Mouse (Mus musculus) hindbrain, embryonic 14.5 days (tissue): ENCODE measurements around the gene Plppr3. TPM values are rescaled to one million over a fixed set of nuclear protein-coding genes. Genes with fewer than 3 reads are reported as not detected.
A peak's percentile ranks its signal among the peaks of the same experiment; 100 is the strongest.

Experiments used
- ATAC-seq: fragments of 200-750 bp; cut with Nextera tagmentation; 2 replicates; pipeline ENCODE4 v1.8.0; 2017; ENCODE audit warnings: moderate number of reproducible peaks, mild to moderate bottlenecking, moderate TSS enrichment, moderate library complexity; ENCODE audit not compliant: low FRiP score
- DNase-seq: peaks from one replicate; pipeline ENCODE4 v3.0.0-alpha.2; 2015; ENCODE audit warnings: low spot score
- H3K27ac ChIP-seq: fragments of 300-500 bp; sonication (generic); 2 replicates; pipeline ENCODE4 v1.5.1; 2014; ENCODE audit warnings: mild to moderate bottlenecking, moderate library complexity
- H3K27me3 ChIP-seq: fragments of 300-500 bp; sonication (generic); 2 replicates; pipeline ENCODE4 v1.6.1; 2014; ENCODE audit warnings: mild to moderate bottlenecking, low read length, mixed read lengths; ENCODE audit not compliant: control insufficient read depth, insufficient read depth
- H3K36me3 ChIP-seq: fragments of 300-500 bp; sonication (generic); replicated peaks from 2 replicates; pipeline ENCODE4 v1.6.1; 2014; ENCODE audit not compliant: control insufficient read depth, insufficient read depth
- H3K4me1 ChIP-seq: fragments of 300-500 bp; sonication (generic); replicated peaks from 2 replicates; pipeline ENCODE4 v1.6.1; 2014; ENCODE audit warnings: antibody characterized with exemption, low read length, mixed read lengths; ENCODE audit not compliant: control insufficient read depth, insufficient read depth
- H3K4me2 ChIP-seq: fragments of 300-500 bp; sonication (generic); replicated peaks from 2 replicates; pipeline ENCODE4 v1.6.1; 2014; ENCODE audit warnings: mild to moderate bottlenecking, moderate library complexity
- H3K4me3 ChIP-seq: fragments of 300-500 bp; sonication (generic); replicated peaks from 2 replicates; pipeline ENCODE4 v1.5.1; 2014; ENCODE audit warnings: mild to moderate bottlenecking, low read length
- H3K9ac ChIP-seq: fragments of 300-500 bp; sonication (generic); 2 replicates; pipeline ENCODE4 v1.6.1; 2014
- H3K9me3 ChIP-seq: fragments of 300-500 bp; sonication (generic); 2 replicates; pipeline ENCODE4 v1.6.1; 2016; ENCODE audit warnings: low read length; ENCODE audit not compliant: control insufficient read depth
- WGBS: fragments of 180-500 bp; shearing (Covaris S2); extraction: QIAGEN DNeasy Blood & Tissue Kit; methylation state at CpG from one replicate; pipeline ENCODE4 v1.1.7; 2014; 5-methylcytosine and 5-hydroxymethylcytosine counted together
- polyA plus RNA-seq: library from polyadenylated mRNA; unstranded; fragments of >200 nt; fragmentation: Nextera tagmentation; extraction: Ambion mirVana; gene quantifications from 2 replicates; pipeline ENCODE4 v1.2.1, GENCODE M21; 2014

Gene Plppr3
- polyA plus RNA-seq: 288 and 294 TPM in 2 replicates

DNA sequence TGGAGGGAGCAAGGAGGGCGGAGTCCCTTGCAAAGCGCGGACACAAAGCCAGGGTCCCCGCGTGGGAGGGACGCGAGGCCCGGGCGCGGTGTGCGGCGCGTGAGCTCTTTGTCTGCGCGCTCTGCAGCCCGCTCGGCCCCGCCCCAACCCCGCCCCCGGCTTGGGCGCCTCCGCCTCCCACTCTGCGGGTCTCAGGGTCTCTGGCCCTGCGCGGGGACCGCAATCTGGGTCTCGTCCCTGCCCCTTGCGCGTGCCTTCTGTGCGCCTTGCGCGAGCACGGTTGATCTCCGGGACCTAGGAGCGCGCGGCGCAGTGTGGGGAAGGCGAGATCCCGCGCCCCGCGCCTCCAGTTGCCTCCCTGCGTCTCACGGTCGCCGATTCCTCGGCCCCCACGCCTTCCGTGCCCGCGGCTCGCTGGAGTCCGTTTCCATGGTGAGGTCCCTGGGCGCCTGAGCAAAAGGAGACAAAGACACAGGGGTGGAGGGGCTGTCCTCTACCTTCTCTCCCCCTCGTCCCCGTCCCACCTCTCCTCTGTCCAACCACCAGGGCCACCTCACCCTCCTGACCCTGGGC, at the start of gene Plppr3, which contains the start of gene Prtn3:
Plppr3 (minus strand) TSS at position 345 of the 573 bp plus-strand sequence.
Prtn3 (plus strand) TSS at position 187 of the 573 bp plus-strand sequence.
- peaks cover 27% of the 10 kb centered on the region for H3K36me3 ChIP-seq
- H3K9ac ChIP-seq: peak within 1 kb of the TSS; percentile 96
- no peaks in the 10 kb centered on the region; the same call in 1 of the 2 replicates for H3K27me3 ChIP-seq
- H3K4me1 ChIP-seq: peaks cover 37% of the 10 kb centered on the region
- under 1% methylated on average over 53 of the region's 57 CpGs for WGBS
- H3K4me3 ChIP-seq: peak within 1 kb of the TSS; percentile 67
- peak within 1 kb of the TSS; percentile 87 for H3K4me2 ChIP-seq
- ATAC-seq (peak; percentile 93), DNase-seq (peak; percentile 85)
- no peaks in the 10 kb centered on the region for H3K9me3 ChIP-seq
- H3K27ac ChIP-seq: peak within 1 kb of the TSS; percentile 96

DNA sequence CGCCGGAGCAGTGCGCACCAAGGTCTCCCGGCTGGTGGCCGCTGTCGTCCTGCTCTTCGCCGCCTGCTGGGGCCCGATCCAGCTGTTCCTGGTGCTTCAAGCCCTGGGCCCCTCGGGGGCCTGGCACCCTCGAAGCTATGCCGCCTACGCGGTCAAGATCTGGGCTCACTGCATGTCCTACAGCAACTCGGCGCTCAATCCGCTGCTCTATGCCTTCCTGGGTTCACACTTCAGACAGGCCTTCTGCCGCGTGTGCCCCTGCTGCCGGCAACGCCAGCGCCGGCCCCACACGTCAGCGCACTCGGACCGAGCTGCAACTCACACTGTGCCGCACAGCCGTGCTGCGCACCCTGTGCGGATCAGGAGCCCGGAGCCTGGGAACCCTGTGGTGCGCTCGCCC, 47.1 kb upstream of the Plppr3 start:
- WGBS: under 1% methylated on average over 34 of the region's 34 CpGs
- H3K9me3 ChIP-seq: no peaks in the 10 kb centered on the region
- peaks cover 64% of the 10 kb centered on the region for H3K27me3 ChIP-seq
- DNase-seq (no peak), ATAC-seq (no peak)
- H3K9ac ChIP-seq: peak overlapping the region; percentile 28; the same call in 1 of the 2 replicates
- peak overlapping the region; percentile 48 for H3K4me2 ChIP-seq
- H3K4me1 ChIP-seq: peaks cover 15% of the 10 kb centered on the region
- H3K36me3 ChIP-seq: no peaks in the 10 kb centered on the region
- peak overlapping the region; percentile 19 for H3K4me3 ChIP-seq
- no peak overlapping the region for H3K27ac ChIP-seq

DNA sequence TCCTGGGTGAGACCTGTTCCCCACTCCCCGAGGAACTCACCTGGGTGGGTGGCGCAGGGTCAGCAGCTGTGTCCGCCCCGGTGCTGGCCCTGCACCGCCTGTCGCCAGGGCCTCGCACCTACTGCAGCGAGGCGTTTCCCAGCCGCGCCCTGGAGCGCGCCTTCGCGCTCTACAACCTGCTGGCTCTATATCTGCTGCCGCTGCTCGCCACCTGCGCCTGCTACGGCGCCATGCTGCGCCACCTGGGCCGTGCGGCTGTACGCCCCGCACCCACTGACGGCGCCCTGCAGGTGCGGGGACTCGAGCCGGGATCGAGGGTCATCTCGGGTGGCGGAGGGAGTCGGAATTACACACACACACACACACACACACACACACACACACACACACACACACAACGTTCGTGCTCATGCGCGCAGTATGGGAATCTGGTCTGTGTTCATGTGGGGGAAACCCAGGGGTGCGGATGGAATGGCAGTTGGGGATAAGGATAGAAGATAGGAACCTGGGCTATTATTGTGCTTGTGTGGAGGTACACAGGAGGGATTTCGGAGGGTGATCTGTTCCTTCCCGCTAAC, 46.6 kb upstream of the Plppr3 start, which contains the start of gene R3hdm4:
R3hdm4 (minus strand) TSS at position 251 of the 578 bp plus-strand sequence.
- no peaks in the 10 kb centered on the region for H3K36me3 ChIP-seq
- peaks cover 64% of the 10 kb centered on the region for H3K27me3 ChIP-seq
- no peak within 1 kb of the TSS for H3K27ac ChIP-seq
- DNase-seq (no peak), ATAC-seq (no peak)
- peak within 1 kb of the TSS; percentile 48 for H3K4me2 ChIP-seq
- WGBS: 2% methylated on average over 41 of the region's 41 CpGs
- peak within 1 kb of the TSS; percentile 19 for H3K4me3 ChIP-seq
- peaks cover 17% of the 10 kb centered on the region for H3K4me1 ChIP-seq
- H3K9me3 ChIP-seq: no peaks in the 10 kb centered on the region
- peak within 1 kb of the TSS; percentile 28; the same call in 1 of the 2 replicates for H3K9ac ChIP-seq

DNA sequence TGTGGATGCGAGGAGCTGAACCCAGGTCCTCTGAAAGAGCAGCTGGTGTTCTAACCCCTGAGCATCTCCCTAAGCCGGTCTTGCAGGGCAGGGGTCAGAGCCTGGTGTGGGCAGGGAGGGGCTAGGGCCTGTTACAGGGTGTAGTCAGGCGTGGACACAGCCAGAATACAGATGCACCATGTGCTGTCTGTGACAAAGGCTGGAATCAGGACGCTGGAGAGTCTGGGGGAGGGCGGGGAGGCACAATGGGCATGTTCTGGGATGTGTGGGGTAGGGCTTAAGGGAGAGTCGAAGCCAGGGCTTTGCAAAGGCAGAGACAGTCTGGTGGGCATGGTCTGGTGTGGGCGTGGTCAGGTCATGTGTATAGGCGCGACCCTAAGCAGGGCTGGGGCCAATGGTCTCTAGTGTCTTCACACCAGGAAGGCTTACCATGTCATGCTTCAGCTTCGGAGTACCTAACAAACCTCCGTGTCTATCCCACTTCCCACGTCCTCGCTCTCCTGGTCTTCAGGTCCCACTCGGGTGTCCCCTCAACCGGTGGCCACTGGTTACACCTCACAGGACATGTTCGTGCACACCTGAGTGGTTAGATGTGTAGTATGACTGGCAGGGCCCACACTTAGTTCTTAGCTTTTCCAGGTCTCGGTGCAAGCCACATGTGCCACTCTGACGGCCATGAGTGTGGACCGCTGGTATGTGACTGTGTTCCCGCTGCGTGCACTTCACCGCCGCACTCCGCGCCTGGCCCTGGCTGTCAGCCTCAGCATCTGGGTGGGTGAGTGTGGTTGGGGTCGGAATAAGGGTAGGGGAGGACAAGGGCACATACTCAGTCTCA, 45.8 kb upstream of the Plppr3 start:
- no peaks in the 10 kb centered on the region for H3K9me3 ChIP-seq
- H3K27me3 ChIP-seq: peaks cover 64% of the 10 kb centered on the region
- DNase-seq: no peak
- peaks cover 21% of the 10 kb centered on the region for H3K4me1 ChIP-seq
- no peaks in the 10 kb centered on the region for H3K36me3 ChIP-seq
- 17% methylated on average over 26 of the region's 26 CpGs for WGBS
- peak overlapping the region; percentile 19 for H3K4me3 ChIP-seq
- 0 out of 2 replicates have a peak, but pooled peaks have one; percentile 7 for ATAC-seq
- no peak overlapping the region for H3K27ac ChIP-seq
- H3K4me2 ChIP-seq: peak overlapping the region; percentile 48
- no peak overlapping the region for H3K9ac ChIP-seq

DNA sequence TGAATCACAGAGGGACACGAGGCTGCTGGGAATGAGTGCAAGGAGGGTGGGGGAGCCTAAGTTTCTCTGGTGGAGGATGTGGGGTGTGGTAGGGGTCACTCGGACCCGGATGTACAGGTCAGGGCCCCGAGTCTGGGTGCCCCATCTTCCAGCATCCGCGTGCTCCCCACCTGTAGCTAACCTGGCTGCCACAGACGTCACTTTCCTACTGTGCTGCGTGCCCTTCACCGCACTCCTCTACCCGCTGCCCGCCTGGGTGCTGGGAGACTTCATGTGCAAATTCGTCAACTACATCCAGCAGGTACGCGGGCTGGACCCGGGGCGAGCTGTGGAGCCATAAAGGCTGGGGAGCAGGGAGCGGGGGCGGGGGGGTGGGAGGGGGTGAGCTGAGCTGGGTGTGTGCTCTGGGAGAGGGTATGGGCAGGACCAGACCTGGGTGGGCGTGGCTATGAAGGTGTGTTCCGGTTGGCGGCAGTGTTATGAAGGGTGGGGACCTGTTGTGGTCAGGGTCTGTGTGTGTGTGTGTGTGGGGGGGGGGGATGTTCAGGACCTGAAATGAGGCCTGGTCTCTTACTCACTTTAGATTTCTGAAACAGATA, 44.9 kb upstream of the Plppr3 start:
- DNase-seq (no peak), ATAC-seq (no peak)
- Histone ChIP-seq H3K4me3 (no peak overlapping the region), H3K4me1 (peaks cover 26% of the 10 kb centered on the region), H3K9ac (no peak overlapping the region), H3K27me3 (peaks cover 64% of the 10 kb centered on the region), H3K9me3 (no peaks in the 10 kb centered on the region), H3K36me3 (no peaks in the 10 kb centered on the region), H3K4me2 (0 out of 2 replicates have a peak overlapping the region, but pooled peaks have one; percentile 1), H3K27ac (no peak overlapping the region)
- WGBS: 4% methylated on average over 21 of the region's 21 CpGs

DNA sequence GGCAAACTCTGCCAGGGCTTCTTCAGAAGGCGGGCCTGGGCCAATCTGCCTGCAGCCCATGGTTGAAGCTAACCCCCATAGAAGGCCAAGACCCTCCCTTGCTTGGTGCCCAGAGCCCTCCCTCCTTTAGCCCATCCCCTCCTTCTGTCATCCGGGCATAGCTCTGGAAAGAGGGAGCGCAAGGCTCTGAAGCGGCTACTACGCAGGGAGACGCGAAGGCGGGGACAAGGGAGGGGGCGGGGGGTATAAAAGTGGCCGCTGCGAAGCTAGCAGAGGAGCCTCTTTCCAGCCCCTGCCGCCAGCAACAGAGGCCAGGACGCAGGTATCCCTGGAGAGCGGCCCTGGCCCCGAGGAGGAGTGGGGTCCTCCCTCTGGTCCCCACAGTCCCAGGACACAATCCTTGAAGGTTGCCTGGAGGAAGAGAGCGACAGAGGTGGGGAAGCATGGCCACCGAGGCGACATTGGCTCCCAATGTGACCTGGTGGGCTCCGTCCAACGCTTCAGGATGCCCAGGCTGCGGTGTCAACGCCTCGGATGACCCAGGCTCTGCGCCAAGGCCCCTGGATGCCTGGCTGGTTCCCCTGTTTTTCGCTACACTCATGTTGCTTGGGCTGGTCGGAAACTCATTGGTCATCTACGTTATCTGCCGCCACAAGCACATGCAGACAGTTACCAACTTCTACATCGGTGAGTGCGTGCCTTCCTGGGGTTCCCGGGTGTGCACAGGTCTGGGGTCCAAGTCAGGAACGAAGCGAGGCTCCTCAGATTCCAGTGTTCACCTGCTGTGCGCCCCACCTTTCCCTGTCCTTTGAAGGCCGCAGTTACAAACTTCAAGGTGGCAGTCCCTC, 44.0 kb upstream of the Plppr3 start:
- DNase-seq: no peak
- Histone ChIP-seq H3K4me1 (peaks cover 30% of the 10 kb centered on the region), H3K27ac (no peak overlapping the region), H3K4me3 (no peak overlapping the region), H3K27me3 (peaks cover 60% of the 10 kb centered on the region), H3K9ac (no peak overlapping the region), H3K9me3 (no peaks in the 10 kb centered on the region), H3K4me2 (no peak overlapping the region), H3K36me3 (no peaks in the 10 kb centered on the region)
- no peak for ATAC-seq
- 6% methylated on average over 35 of the region's 35 CpGs for WGBS

DNA sequence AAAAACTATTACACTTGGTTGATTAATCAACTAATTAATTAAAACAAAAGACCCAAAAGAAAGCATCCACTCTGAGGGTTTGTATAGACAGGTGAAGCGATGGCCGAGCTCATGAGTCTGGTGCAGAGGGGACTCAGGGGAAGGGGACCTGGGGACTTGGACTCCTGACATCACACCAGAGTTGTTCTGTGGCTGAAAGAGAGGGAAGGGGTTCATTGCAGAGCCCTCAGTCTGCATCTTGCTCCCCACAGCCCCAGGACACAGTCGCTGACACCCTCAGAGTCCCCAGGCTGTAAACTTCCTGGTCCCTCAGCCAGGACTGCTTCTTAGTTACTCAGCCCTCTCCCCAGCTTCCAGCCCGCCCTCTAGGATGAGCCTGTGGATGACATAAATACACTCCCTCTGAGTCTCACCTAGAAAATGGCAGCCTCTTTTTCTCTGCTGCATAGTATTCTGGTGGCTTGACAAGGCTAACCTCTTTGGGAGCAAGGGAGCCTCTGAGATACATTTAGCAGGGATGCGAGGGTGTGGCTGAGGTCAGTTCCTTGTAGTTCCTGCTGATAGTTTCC, 43.2 kb upstream of the Plppr3 start:
- peak overlapping the region; percentile 68 for H3K4me3 ChIP-seq
- H3K4me2 ChIP-seq: peak overlapping the region; percentile 80
- no peak for DNase-seq
- H3K9me3 ChIP-seq: no peaks in the 10 kb centered on the region
- WGBS: 64% methylated on average over 5 of the region's 5 CpGs
- H3K9ac ChIP-seq: no peak overlapping the region; the same call in 1 of the 2 replicates
- H3K27me3 ChIP-seq: peaks cover 52% of the 10 kb centered on the region
- H3K4me1 ChIP-seq: peaks cover 30% of the 10 kb centered on the region
- no peak overlapping the region for H3K27ac ChIP-seq
- ATAC-seq: no peak
- no peaks in the 10 kb centered on the region for H3K36me3 ChIP-seq

DNA sequence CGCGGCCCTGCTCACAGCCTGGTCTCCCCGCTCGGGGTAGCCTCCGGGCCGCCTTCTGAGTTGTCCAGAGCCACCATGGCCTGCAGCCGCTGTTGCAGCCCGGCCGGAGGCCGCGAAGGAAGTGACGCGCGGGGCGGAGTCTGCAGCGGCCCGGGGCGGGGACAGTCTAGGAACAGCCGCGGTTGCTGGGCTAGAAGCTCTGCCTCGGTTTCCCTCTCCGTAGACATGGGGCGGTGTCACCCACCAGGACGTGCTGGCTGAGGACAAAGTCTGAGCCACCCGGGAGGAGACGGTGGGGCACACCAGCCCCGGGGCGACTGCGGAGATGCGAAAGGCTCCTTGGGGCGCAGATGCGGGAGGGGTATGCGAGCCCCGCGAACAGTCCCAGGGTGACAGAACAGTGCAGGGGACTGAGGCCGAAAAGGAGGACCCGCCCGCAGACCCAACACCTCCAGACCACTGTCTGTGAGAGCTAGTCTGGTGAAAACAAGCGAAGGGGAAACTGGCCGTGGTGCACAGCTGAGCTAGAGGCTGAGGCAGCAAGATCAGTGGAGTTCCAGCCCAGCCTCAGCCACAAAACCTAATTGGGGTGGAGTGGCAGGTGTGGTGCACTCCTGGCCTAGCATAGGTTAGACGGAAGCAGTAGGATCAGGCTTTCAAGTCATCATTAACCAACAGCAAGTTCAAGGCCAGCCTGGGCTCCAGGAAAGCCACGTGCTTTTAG, 42.5 kb upstream of the Plppr3 start, which contains the start of gene Kiss1r:
Kiss1r (plus strand) TSS at position 164 of the 724 bp plus-strand sequence.
- H3K36me3 ChIP-seq: no peaks in the 10 kb centered on the region
- H3K4me2 ChIP-seq: peak within 1 kb of the TSS; percentile 80
- H3K4me1 ChIP-seq: peaks cover 30% of the 10 kb centered on the region
- peak; percentile 83 for DNase-seq
- no peaks in the 10 kb centered on the region for H3K9me3 ChIP-seq
- peak; percentile 77 for ATAC-seq
- WGBS: 3% methylated on average over 42 of the region's 42 CpGs
- H3K9ac ChIP-seq: peak within 1 kb of the TSS; percentile 93
- peak within 1 kb of the TSS; percentile 68 for H3K4me3 ChIP-seq
- H3K27me3 ChIP-seq: peaks cover 45% of the 10 kb centered on the region
- H3K27ac ChIP-seq: peak within 1 kb of the TSS; percentile 74
